Mouse (Mus musculus): Measurements from ENCODE around the gene Gnmt. TPM values are rescaled to one million over a fixed set of nuclear protein-coding genes. Genes with fewer than 3 reads are reported as not detected.
A peak's percentile ranks its signal among the peaks of the same experiment; 100 is the strongest.
"Not testable (repeated sequence)": the region's sequence is repeated elsewhere in the genome, so short reads cannot be mapped to it uniquely, and the experiment has no call there.

The Gnmt gene
- polyA plus RNA-seq, 1 experiment from 2014 or later = 14.9 TPM

DNA sequence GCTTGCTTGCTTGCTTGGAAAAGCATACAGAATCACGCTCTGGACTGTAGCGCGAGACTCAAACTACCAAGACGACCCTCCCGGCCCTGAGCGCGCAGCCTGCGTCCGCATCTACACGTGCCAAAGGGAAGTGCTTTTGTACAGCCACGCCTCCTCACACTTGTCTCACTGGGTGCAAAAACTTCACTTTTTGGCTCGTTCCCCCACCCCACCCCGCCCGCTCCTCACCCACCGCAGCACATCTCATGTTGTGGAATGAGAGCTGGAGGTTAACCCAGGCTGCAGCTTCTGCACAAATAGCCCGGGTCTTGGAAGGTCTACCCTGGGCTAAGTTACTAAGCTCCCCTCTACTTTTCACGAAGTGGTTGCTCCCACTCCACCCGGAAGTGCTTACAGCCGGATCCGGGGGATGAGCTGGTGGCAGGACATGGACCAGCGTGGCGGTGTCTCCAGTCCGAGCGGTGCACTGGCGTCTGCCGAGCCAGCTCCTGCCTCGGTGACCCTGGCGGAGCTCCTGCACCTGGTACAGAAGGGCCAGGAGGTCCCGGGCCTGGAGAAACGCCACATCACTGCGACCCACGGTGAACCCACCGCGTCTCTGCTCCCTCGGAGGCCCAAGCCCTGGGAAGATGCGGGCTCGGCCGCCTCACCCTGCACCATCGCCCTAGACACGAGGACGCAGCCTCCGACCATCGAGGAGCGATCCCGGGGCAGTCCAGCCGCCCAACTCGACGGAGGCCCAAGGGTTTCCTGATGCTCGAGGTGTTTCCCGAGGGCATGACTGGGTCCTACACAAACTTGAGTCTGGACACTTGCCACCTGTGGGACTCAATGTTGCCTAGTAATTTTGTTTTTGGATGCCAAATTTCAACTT, 43.7 kb upstream of the Gnmt start, which contains the start of gene 2310039H08Rik:
2310039H08Rik (plus strand) TSS at position 232 of the 874 bp plus-strand sequence.
- Histone ChIP-seq H3K36me3 (ENCODE audit: insufficient read depth, low read length) (peaks cover 20% of the 10 kb centered on the region; the same call in 1 of the 2 replicates), H3K27ac (ENCODE audit: low read length) (peak within 1 kb of the TSS; percentile 84), H3K4me3 (ENCODE audit: low read depth, low read length) (peak within 1 kb of the TSS; percentile 82), H3K9ac (replicated peaks; ENCODE audit: low read depth) (peak within 1 kb of the TSS; percentile 71), H3K4me2 (replicated peaks; ENCODE audit: low read depth, low read length) (peak within 1 kb of the TSS; percentile 95), H3K27me3 (replicated peaks; ENCODE audit: insufficient read depth, low read length) (no peaks in the 10 kb centered on the region), H3K4me1 (ENCODE audit: insufficient read depth, low read depth, low read length) (peaks cover 3% of the 10 kb centered on the region; the same call in 1 of the 2 replicates), H3K9me3 (ENCODE audit: low read length) (no peaks in the 10 kb centered on the region)
- peak; percentile 90 for ATAC-seq
- no peak for TF ChIP-seq EP300 (IDR thresholded peaks at IDR 0.05)
- TF ChIP-seq CTCF (IDR thresholded peaks at IDR 0.05) = no peak
- DNase-seq (ENCODE audit: low spot score) = peak; percentile 95
- 1% methylated on average over 50 of the region's 50 CpGs for WGBS

DNA sequence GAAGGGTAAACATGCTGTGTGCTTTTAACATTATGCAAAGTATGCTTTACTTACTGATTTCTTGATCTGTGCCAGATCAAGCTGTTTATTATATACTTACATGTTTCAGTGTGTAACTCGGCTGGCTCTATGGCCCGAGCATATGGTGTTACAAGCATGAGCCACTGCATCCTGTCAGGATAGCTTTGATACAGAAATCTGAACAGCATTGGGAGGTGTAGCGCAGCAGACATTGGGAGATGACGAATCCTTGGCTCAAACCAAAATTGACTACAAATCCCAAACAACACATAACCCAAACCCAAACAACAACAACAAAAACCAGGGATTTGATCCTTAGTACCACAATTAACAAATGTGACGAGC, 43.1 kb upstream of the Gnmt start:
- TF ChIP-seq EP300 (IDR thresholded peaks at IDR 0.05) (no peak), CTCF (IDR thresholded peaks at IDR 0.05) (no peak)
- Histone ChIP-seq H3K27me3 (replicated peaks; ENCODE audit: insufficient read depth, low read length) (no peaks in the 10 kb centered on the region), H3K4me2 (replicated peaks; ENCODE audit: low read depth, low read length) (peak overlapping the region; percentile 95), H3K9me3 (ENCODE audit: low read length) (no peaks in the 10 kb centered on the region), H3K9ac (replicated peaks; ENCODE audit: low read depth) (peak overlapping the region; percentile 71), H3K36me3 (ENCODE audit: insufficient read depth, low read length) (0 out of 2 replicates have a peak, but pooled peaks cover 15% of the 10 kb centered on the region), H3K27ac (ENCODE audit: low read length) (peak overlapping the region; percentile 84), H3K4me3 (ENCODE audit: low read depth, low read length) (peak overlapping the region; percentile 82), H3K4me1 (ENCODE audit: insufficient read depth, low read depth, low read length) (peaks cover 3% of the 10 kb centered on the region; the same call in 1 of the 2 replicates)
- 5% methylated on average over 5 of the region's 5 CpGs for WGBS
- ATAC-seq = peak; percentile 20; the same call in 1 of the 2 replicates
- DNase-seq (ENCODE audit: low spot score) = no peak

DNA sequence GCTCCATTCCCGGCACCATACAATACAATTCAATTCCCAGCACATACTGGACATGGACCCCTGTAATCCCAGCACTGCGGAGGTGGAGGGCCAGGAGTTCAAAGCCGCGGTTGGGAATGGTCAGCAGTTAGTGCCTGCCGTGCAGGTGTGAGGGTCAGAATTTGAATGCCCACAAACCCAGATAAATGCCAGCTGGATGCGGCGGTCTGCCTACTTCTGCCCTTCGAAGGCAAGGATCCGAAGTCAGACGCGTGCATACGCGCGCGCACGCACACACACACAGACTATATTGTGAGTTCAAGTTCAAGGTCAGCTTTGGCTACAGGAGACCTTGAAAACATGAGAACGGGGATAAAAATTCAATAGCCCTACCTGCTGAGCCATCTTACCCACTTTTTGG, 42.6 kb upstream of the Gnmt start:
- WGBS = 61% methylated on average over 17 of the region's 17 CpGs
- Histone ChIP-seq H3K4me2 (replicated peaks; ENCODE audit: low read depth, low read length) (peak overlapping the region; percentile 95), H3K4me3 (ENCODE audit: low read depth, low read length) (peak overlapping the region; percentile 82), H3K9me3 (ENCODE audit: low read length) (no peaks in the 10 kb centered on the region), H3K27ac (ENCODE audit: low read length) (peak overlapping the region; percentile 84), H3K9ac (replicated peaks; ENCODE audit: low read depth) (no peak overlapping the region), H3K4me1 (ENCODE audit: insufficient read depth, low read depth, low read length) (peaks cover 3% of the 10 kb centered on the region; the same call in 1 of the 2 replicates), H3K36me3 (ENCODE audit: insufficient read depth, low read length) (0 out of 2 replicates have a peak, but pooled peaks cover 15% of the 10 kb centered on the region), H3K27me3 (replicated peaks; ENCODE audit: insufficient read depth, low read length) (no peaks in the 10 kb centered on the region)
- TF ChIP-seq EP300 (IDR thresholded peaks at IDR 0.05) = no peak
- TF ChIP-seq CTCF (IDR thresholded peaks at IDR 0.05) = no peak
- DNase-seq (ENCODE audit: low spot score) (no peak), ATAC-seq (no peak)

DNA sequence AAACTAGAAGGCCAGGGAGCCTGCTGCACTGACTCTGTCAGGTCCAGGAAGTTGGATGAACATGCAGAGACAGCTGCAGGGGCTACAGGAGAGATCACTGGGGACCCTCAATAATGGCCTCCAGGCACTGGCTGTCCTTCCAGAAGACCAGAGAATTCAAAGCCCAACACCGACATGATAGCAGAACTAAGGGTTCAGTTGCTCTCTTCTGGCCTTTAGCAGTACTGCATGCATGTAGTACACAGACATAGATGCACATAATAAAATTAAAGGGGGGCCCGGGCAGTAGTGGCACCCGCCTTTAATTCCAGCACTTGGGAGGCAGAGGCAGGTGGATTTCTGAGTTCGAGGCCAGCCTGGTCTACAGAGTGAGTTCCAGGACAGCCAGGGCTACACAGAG, 42.1 kb upstream of the Gnmt start:
- WGBS = 88% methylated on average over 4 of the region's 4 CpGs
- Histone ChIP-seq H3K9ac (replicated peaks; ENCODE audit: low read depth) (no peak overlapping the region), H3K27me3 (replicated peaks; ENCODE audit: insufficient read depth, low read length) (no peaks in the 10 kb centered on the region), H3K4me3 (ENCODE audit: low read depth, low read length) (no peak overlapping the region), H3K27ac (ENCODE audit: low read length) (no peak overlapping the region), H3K4me1 (ENCODE audit: insufficient read depth, low read depth, low read length) (peaks cover 3% of the 10 kb centered on the region; the same call in 1 of the 2 replicates), H3K4me2 (replicated peaks; ENCODE audit: low read depth, low read length) (no peak overlapping the region), H3K36me3 (ENCODE audit: insufficient read depth, low read length) (0 out of 2 replicates have a peak, but pooled peaks cover 10% of the 10 kb centered on the region), H3K9me3 (ENCODE audit: low read length) (no peaks in the 10 kb centered on the region)
- no peak for TF ChIP-seq EP300 (IDR thresholded peaks at IDR 0.05)
- TF ChIP-seq CTCF (IDR thresholded peaks at IDR 0.05) = peak; percentile 39
- no peak for ATAC-seq
- DNase-seq (ENCODE audit: low spot score) = no peak

DNA sequence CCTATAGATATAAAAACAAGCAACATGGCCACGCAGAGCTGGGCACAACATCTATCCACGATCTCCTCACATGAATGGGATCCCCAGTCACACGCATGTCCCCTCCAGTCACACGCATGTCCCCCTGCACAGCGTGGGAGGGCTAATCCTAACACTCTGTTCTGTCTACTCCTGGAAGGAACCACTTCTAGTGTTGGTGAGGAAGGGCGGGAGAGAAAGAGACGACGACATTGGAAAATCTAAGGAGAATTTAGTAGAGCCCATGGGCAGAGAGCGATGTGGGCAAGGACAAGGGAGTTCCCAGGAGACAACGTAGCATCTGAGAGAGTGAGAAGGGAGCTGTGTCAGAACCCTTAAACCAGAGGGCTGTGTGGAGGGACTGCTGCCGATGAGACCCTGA, 41.6 kb upstream of the Gnmt start:
- no peak for TF ChIP-seq EP300 (IDR thresholded peaks at IDR 0.05)
- no peak for TF ChIP-seq CTCF (IDR thresholded peaks at IDR 0.05)
- ATAC-seq = no peak
- 89% methylated on average over 11 of the region's 11 CpGs for WGBS

DNA sequence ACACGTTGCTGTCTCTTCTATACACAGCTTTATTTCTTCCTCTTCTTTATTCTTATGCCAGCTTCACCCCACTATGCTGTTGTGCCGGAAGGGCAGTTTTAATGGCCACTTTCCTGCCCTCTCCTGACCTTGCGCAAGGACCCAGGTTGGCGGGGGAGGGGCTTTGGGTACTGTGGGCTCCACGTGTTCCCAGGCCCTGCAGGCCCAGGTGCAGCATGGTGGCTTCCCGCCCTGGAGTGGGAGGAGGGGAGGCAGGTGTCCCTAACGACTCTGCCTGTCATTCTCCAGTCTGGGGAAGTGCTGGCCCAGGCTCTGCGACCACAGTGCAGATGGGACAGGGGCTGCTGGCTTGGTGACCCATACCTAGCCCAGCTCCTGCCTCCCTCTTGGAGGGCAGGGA, 38.9 kb upstream of the Gnmt start:
- no peaks in the 10 kb centered on the region for H3K27me3 ChIP-seq (replicated peaks; ENCODE audit: insufficient read depth, low read length)
- H3K27ac ChIP-seq (ENCODE audit: low read length) = no peak overlapping the region
- no peak overlapping the region for H3K4me2 ChIP-seq (replicated peaks; ENCODE audit: low read depth, low read length)
- H3K9ac ChIP-seq (replicated peaks; ENCODE audit: low read depth) = no peak overlapping the region
- H3K4me3 ChIP-seq (ENCODE audit: low read depth, low read length) = no peak overlapping the region
- DNase-seq (ENCODE audit: low spot score) (no peak), ATAC-seq (no peak)
- H3K9me3 ChIP-seq (ENCODE audit: low read length) = no peaks in the 10 kb centered on the region
- TF ChIP-seq EP300 (IDR thresholded peaks at IDR 0.05) (no peak), CTCF (IDR thresholded peaks at IDR 0.05) (no peak)
- no peaks in the 10 kb centered on the region for H3K36me3 ChIP-seq (ENCODE audit: insufficient read depth, low read length)
- WGBS = 34% methylated on average over 8 of the region's 8 CpGs
- peaks cover 3% of the 10 kb centered on the region; the same call in 1 of the 2 replicates for H3K4me1 ChIP-seq (ENCODE audit: insufficient read depth, low read depth, low read length)

More for the DNA sequence above, 41.6 kb upstream of the Gnmt start:
- Histone ChIP-seq H3K36me3 (ENCODE audit: insufficient read depth, low read length) (0 out of 2 replicates have a peak, but pooled peaks cover 6% of the 10 kb centered on the region), H3K27ac (ENCODE audit: low read length) (no peak overlapping the region), H3K4me1 (ENCODE audit: insufficient read depth, low read depth, low read length) (peaks cover 3% of the 10 kb centered on the region; the same call in 1 of the 2 replicates), H3K27me3 (replicated peaks; ENCODE audit: insufficient read depth, low read length) (no peaks in the 10 kb centered on the region), H3K4me2 (replicated peaks; ENCODE audit: low read depth, low read length) (no peak overlapping the region), H3K4me3 (ENCODE audit: low read depth, low read length) (no peak overlapping the region), H3K9me3 (ENCODE audit: low read length) (no peaks in the 10 kb centered on the region), H3K9ac (replicated peaks; ENCODE audit: low read depth) (no peak overlapping the region)
- DNase-seq (ENCODE audit: low spot score) = no peak

DNA sequence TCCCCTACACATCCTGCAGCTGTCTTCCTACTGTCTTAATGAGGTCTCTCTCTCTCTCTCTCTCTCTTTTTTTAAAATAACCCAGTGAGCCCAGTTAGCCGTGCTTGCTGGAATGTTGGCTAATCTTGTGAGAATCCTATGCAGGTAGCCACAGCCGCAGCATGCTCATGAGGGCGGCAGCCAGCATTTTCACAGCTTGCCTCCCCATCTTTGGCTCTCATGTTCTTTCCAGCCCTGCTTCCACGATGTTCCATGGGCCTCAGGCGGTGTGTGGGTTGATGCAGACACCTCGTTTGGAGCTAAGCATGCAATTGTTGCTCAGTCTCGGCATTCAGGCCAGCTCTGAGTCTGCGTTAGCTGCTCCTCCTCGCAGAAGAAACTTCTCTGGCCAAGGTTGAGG, 35.9 kb upstream of the Gnmt start:
- not testable (repeated sequence) for H3K4me3 ChIP-seq (ENCODE audit: low read depth, low read length); H3K9ac ChIP-seq (replicated peaks; ENCODE audit: low read depth); H3K27me3 ChIP-seq (replicated peaks; ENCODE audit: insufficient read depth, low read length); H3K36me3 ChIP-seq (ENCODE audit: insufficient read depth, low read length); DNase-seq (ENCODE audit: low spot score); H3K4me1 ChIP-seq (ENCODE audit: insufficient read depth, low read depth, low read length); ATAC-seq; H3K9me3 ChIP-seq (ENCODE audit: low read length); H3K27ac ChIP-seq (ENCODE audit: low read length); H3K4me2 ChIP-seq (replicated peaks; ENCODE audit: low read depth, low read length)
- 56% methylated on average over 7 of the region's 9 CpGs for WGBS

All from lung, postnatal 0 days (tissue).